Mouse (Mus musculus) spleen, adult 2 months (tissue): ENCODE results near the gene Snrpc.

Source experiments
- CTCF ChIP-seq: fragments of 200-500 bp; IDR thresholded peaks from 2 replicates; pipeline ENCODE4 v1.5.1; 2011; ENCODE audit warnings: mild to moderate bottlenecking, inconsistent platforms; ENCODE audit not compliant: insufficient read depth, insufficient read length, insufficient replicate concordance; ENCODE audit errors: extremely low read depth
- POLR2A ChIP-seq: fragments of 200-500 bp; IDR thresholded peaks from 2 replicates; pipeline ENCODE4 v1.6.1; 2011; ENCODE audit warnings: low read depth, low read length, inconsistent platforms

DNA sequence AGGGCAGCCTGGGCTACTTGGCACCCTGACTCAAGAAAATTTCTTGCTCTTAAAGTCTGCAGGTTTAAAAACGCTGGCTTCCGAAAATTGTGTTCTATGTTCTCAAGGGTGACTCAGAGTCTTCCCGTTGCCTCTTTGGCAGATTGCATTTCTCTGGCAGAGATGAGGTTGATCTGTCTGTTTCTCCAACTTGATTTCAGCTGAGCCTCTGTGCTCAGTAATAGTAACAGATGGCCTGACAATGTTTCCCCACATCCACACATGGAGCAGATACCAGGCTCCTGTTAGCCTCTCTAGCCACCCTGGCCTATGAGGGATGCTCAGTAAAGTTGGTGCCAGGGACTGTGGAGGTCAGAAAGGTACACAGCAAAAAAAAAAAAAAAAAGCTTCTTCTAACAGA, 33.9 kb downstream of the Snrpc start:
- TF ChIP-seq CTCF, result no peak
- TF ChIP-seq POLR2A, result no peak
